Mouse (Mus musculus) left cerebral cortex, adult 18-20 months (tissue): ENCODE measurements around the gene Atp5d. TPM values are rescaled to one million over a fixed set of nuclear protein-coding genes. Genes with fewer than 3 reads are reported as not detected.

Experiments used
- DNase-seq, 2 experiments: peaks; one replicate each; pipeline ENCODE4 v3.0.0; 2021 to 2022; ENCODE audit warnings: low spot score in 2 of 2, mixed read lengths in 1 of 2
- total RNA-seq, 2 experiments: library from RNA; stranded (reverse); gene quantifications; 2 replicates each; pipeline ENCODE4 v1.2.3; 2021

The Atp5d gene
- total RNA-seq, 2 experiments from 2014 or later = 367 to 371 TPM

GRCm38 (mm10) chr10:80152071-80152872 is 13.8 kb downstream of the Atp5d start:
- DNase-seq = no peak

GRCm38 (mm10) chr10:80152873-80153260 is 14.4 kb downstream of the Atp5d start:
- DNase-seq = no peak

- no peak for DNase-seq
Observed at GRCm38 (mm10) chr10:80153713-80154112, 15.3 kb downstream of the Atp5d start.

- DNase-seq = no peak
Observed at GRCm38 (mm10) chr10:80154384-80154783, 16.0 kb downstream of the Atp5d start.

- no peak for DNase-seq
Observed at GRCm38 (mm10) chr10:80155277-80155676, 16.8 kb downstream of the Atp5d start.

GRCm38 (mm10) chr10:80156002-80156751 is 17.7 kb downstream of the Atp5d start:
- DNase-seq = no peak

GRCm38 (mm10) chr10:80156752-80157053 is 18.3 kb downstream of the Atp5d start:
- no peak for DNase-seq

GRCm38 (mm10) chr10:80157141-80157929 is 18.9 kb downstream of the Atp5d start:
- DNase-seq = no peak

- DNase-seq = no peak
Observed at GRCm38 (mm10) chr10:80158307-80158986, 20.0 kb downstream of the Atp5d start.

GRCm38 (mm10) chr10:80159021-80159560 is 20.7 kb downstream of the Atp5d start:
- DNase-seq = no peak

GRCm38 (mm10) chr10:80159561-80160454 is 21.4 kb downstream of the Atp5d start:
- DNase-seq = peak; percentile 98

- no peak for DNase-seq
Observed at GRCm38 (mm10) chr10:80160455-80161371, 22.3 kb downstream of the Atp5d start.

- no peak for DNase-seq
Observed at GRCm38 (mm10) chr10:80161522-80162242, 23.2 kb downstream of the Atp5d start.

- no peak for DNase-seq
Observed at GRCm38 (mm10) chr10:80162243-80162608, 23.8 kb downstream of the Atp5d start.

- no peak for DNase-seq
Observed at GRCm38 (mm10) chr10:80162716-80163299, 24.4 kb downstream of the Atp5d start.

GRCm38 (mm10) chr10:80163721-80164120 is 25.3 kb downstream of the Atp5d start:
- DNase-seq = no peak

GRCm38 (mm10) chr10:80164161-80164997 is 25.9 kb downstream of the Atp5d start:
- no peak for DNase-seq
